Mouse (Mus musculus): ENCODE measurements around the gene Fam110a. TPM values are rescaled to one million over a fixed set of nuclear protein-coding genes. Genes with fewer than 3 reads are reported as not detected.
A peak's percentile ranks its signal among the peaks of the same experiment; 100 is the strongest.
"Not testable (repeated sequence)": the region's sequence is repeated elsewhere in the genome, so short reads cannot be mapped to it uniquely, and the experiment has no call there.

Gene Fam110a
- total and polyA plus RNA-seq, 3 experiments = 4.3 to 6.6 (median 4.7) TPM

GRCm38 (mm10) chr2:151999669-152000290 is 19.8 kb upstream of the Fam110a start:
- intact Hi-C loops (cut with DNase I) = no loop called here
- TF ChIP-seq CTCF (IDR thresholded peaks at IDR 0.05) (0 out of 2 replicates have a peak, but pooled peaks have one; percentile 2), EP300 (IDR thresholded peaks at IDR 0.05; ENCODE audit: insufficient read depth, low read depth, low read length) (no peak)
- Histone ChIP-seq H3K4me3 (no peak overlapping the region), H3K36me3 (ENCODE audit: control insufficient read depth, insufficient read depth, low read length) (no peaks in the 10 kb centered on the region), H3K27ac (no peak overlapping the region), H3K4me1 (ENCODE audit: control insufficient read depth, insufficient read depth, low read length) (peaks cover 9% of the 10 kb centered on the region), H3K27me3 (ENCODE audit: control insufficient read depth, insufficient read depth, low read length) (no peaks in the 10 kb centered on the region), H3K9ac (ENCODE audit: low read depth, low read length) (no peak overlapping the region), H3K79me2 (replicated peaks; ENCODE audit: control insufficient read depth, insufficient read depth, low read length) (no peaks in the 10 kb centered on the region)
- DNase-seq = peak; percentile 21 to 35
- WGBS = 11% methylated on average over 20 of the region's 20 CpGs

- DNase-seq = no peak
- Histone ChIP-seq H3K9ac (ENCODE audit: low read depth, low read length) (no peak overlapping the region), H3K27ac (no peak overlapping the region), H3K79me2 (replicated peaks; ENCODE audit: control insufficient read depth, insufficient read depth, low read length) (no peaks in the 10 kb centered on the region), H3K27me3 (ENCODE audit: control insufficient read depth, insufficient read depth, low read length) (no peaks in the 10 kb centered on the region), H3K4me3 (no peak overlapping the region), H3K4me1 (ENCODE audit: control insufficient read depth, insufficient read depth, low read length) (peaks cover 12% of the 10 kb centered on the region), H3K36me3 (ENCODE audit: control insufficient read depth, insufficient read depth, low read length) (no peaks in the 10 kb centered on the region)
- intact Hi-C loops (cut with DNase I) = no loop called here
- TF ChIP-seq POLR2A (IDR thresholded peaks at IDR 0.05; ENCODE audit: insufficient read depth, low read depth, low read length) (no peak), CTCF (IDR thresholded peaks at IDR 0.05) (no peak)
- 67% methylated on average over 4 of the region's 4 CpGs for WGBS
Measured at GRCm38 (mm10) chr2:151998932-151999331, 18.9 kb upstream of the Fam110a start.

GRCm38 (mm10) chr2:151998505-151998899 is 18.5 kb upstream of the Fam110a start:
- peaks cover 12% of the 10 kb centered on the region for H3K4me1 ChIP-seq (ENCODE audit: control insufficient read depth, insufficient read depth, low read length)
- no peak for DNase-seq
- H3K36me3 ChIP-seq (ENCODE audit: control insufficient read depth, insufficient read depth, low read length) = no peaks in the 10 kb centered on the region
- TF ChIP-seq POLR2A (IDR thresholded peaks at IDR 0.05; ENCODE audit: insufficient read depth, low read depth, low read length) = no peak
- TF ChIP-seq CTCF (IDR thresholded peaks at IDR 0.05) = no peak
- no peak for TF ChIP-seq EP300 (IDR thresholded peaks at IDR 0.05; ENCODE audit: insufficient read depth, low read depth, low read length)
- no peaks in the 10 kb centered on the region for H3K27me3 ChIP-seq (ENCODE audit: control insufficient read depth, insufficient read depth, low read length)
- no peak overlapping the region for H3K27ac ChIP-seq
- no peaks in the 10 kb centered on the region for H3K79me2 ChIP-seq (replicated peaks; ENCODE audit: control insufficient read depth, insufficient read depth, low read length)
- H3K9ac ChIP-seq (ENCODE audit: low read depth, low read length) = no peak overlapping the region
- 47% methylated on average over 9 of the region's 9 CpGs for WGBS
- no peak overlapping the region for H3K4me3 ChIP-seq
- intact Hi-C loops (cut with DNase I) = no loop called here

- Histone ChIP-seq H3K27me3 (ENCODE audit: control insufficient read depth, insufficient read depth, low read length) (no peaks in the 10 kb centered on the region), H3K4me1 (ENCODE audit: control insufficient read depth, insufficient read depth, low read length) (peaks cover 12% of the 10 kb centered on the region)
Measured at GRCm38 (mm10) chr2:151997776-151998504, 17.9 kb upstream of the Fam110a start.

GRCm38 (mm10) chr2:151997190-151997575 is 17.2 kb upstream of the Fam110a start:
- H3K9ac ChIP-seq (ENCODE audit: low read depth, low read length); H3K79me2 ChIP-seq (replicated peaks; ENCODE audit: control insufficient read depth, insufficient read depth, low read length); intact Hi-C loops (cut with DNase I); H3K36me3 ChIP-seq (ENCODE audit: control insufficient read depth, insufficient read depth, low read length); DNase-seq; H3K27me3 ChIP-seq (ENCODE audit: control insufficient read depth, insufficient read depth, low read length); H3K4me3 ChIP-seq; H3K27ac ChIP-seq: not testable (repeated sequence)
- 51% methylated on average over 2 of the region's 2 CpGs for WGBS
- H3K4me1 ChIP-seq (ENCODE audit: control insufficient read depth, insufficient read depth, low read length) = peaks cover 12% of the 10 kb centered on the region

More at GRCm38 (mm10) chr2:151997776-151998504, 17.9 kb upstream of the Fam110a start:
- TF ChIP-seq POLR2A (IDR thresholded peaks at IDR 0.05; ENCODE audit: insufficient read depth, low read depth, low read length) (no peak), EP300 (IDR thresholded peaks at IDR 0.05; ENCODE audit: insufficient read depth, low read depth, low read length) (no peak), CTCF (IDR thresholded peaks at IDR 0.05) (no peak)
- intact Hi-C loops (cut with DNase I) = no loop called here
- WGBS = 62% methylated on average over 8 of the region's 8 CpGs
- Histone ChIP-seq H3K36me3 (ENCODE audit: control insufficient read depth, insufficient read depth, low read length) (no peaks in the 10 kb centered on the region), H3K9ac (ENCODE audit: low read depth, low read length) (no peak overlapping the region), H3K79me2 (replicated peaks; ENCODE audit: control insufficient read depth, insufficient read depth, low read length) (no peaks in the 10 kb centered on the region), H3K27ac (no peak overlapping the region), H3K4me3 (no peak overlapping the region)
- no peak for DNase-seq

Measured in heart, adult 2 months (tissue).